Mouse (Mus musculus) E14TG2a.4 (cell line): Measurements from ENCODE around the gene Fndc8.

Experiments
- CTCF ChIP-seq: conservative IDR thresholded peaks from 2 replicates; pipeline ENCODE4 v1.5.1; 2014; ENCODE audit warnings: low read length
- NANOG ChIP-seq: IDR thresholded peaks from 2 replicates; pipeline ENCODE4 v1.6.1; 2014; ENCODE audit warnings: borderline replicate concordance, low read length, mixed read lengths

DNA sequence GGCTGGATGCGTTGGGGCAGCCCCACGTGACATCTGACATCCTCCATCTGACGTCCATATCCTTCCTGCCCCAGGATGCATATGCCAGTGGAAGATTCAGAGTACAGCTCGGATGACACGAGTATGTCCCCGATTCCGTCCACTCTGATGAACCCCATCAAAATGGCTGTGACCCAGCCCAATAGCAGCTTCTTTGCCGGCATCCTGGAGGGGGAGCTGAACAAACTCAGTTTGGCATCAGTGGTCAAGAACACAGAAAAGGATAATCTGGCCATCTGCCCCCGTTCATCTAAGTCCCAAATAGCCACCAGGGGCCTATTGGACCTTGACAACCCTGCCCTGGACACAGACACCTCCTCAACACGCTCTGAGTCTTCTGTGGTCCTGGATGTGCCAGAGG, 5.6 kb downstream of the Fndc8 start:
- TF ChIP-seq CTCF = no peak
- TF ChIP-seq NANOG = no peak
